Mouse (Mus musculus): ENCODE results near the gene Ppp4r1. TPM values are rescaled to one million over a fixed set of nuclear protein-coding genes. Genes with fewer than 3 reads are reported as not detected.

Ppp4r1 gene
- total and polyA plus RNA-seq, 3 experiments: 24.9 to 60.7 (median 59.2) TPM

DNA sequence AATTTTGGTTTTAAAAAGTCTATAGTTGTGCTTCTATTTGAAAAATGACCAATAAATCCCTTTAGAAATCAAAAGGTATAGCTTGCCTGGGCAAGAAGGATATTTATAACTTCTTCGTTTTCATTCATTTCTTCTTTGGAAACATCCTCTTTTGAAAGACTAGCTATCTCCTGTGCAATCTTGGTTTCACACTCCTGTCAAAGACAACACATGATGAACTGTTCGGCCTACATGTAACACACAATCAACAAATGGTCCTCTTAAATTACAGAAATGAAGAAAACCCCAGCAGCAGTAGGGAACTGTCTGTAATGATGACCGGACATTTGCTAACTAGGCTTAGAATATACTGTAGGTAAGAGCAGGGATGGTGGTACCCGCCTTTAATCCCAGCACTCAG lies 71.6 kb downstream of the Ppp4r1 start:
- DNase-seq: no peak

DNA sequence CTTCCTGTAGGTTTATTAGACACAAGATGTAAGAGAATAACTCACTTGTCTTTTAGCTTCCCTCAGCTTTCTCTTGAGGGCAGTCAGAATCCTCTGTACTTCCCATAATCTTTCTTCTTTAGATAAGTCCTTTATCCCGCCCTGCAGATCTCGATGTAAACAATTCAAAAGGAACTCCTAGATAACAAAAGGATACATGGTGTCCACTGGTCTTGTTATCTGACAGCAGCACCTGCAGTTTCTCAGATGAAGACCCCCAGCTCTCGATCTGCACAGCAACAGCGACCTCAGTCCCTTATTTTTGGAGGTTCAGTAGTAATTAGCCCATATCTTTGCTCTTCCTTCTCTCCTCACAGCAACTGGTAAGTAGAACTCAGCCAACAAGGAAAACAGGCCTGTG lies 75.2 kb downstream of the Ppp4r1 start:
- no peak for DNase-seq

DNA sequence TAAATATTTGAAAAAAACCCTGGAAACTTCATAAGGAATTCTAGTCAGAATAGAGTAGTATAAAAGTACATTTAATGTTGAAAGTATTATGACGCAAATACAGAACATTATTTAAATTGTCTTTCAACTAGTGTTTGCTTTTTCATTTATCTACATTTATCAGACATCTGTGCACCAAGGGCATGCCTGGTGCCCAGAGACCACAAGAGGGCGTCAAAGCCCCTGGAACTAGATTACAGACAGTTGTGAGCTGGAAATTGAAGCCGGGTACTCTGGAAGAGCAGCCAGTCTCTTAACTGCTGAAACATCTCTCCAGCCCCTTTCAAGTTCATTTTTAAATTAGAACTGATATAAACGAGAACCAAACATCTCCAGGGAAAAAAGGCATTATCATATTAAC lies 80.2 kb downstream of the Ppp4r1 start:
- no peak for DNase-seq

DNA sequence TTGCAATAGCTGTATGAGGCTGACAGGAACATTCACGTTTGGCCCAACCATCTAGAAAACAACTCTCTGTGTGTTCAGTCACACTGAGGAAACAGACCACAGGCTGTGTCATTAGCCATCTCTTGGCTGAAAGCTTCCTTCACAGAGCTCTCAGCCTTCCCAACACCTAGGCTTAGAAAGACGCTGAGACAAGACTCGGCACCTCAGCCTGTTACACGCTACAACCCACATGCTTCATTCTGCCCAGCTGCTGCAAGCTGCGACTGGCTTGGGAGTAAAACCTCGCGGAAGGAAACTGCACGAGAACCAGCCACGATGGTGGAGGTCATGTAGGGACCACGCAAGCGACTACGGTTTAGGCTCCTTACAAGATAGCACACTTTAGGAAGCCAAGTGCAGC lies 81.5 kb downstream of the Ppp4r1 start:
- no peak for DNase-seq

DNA sequence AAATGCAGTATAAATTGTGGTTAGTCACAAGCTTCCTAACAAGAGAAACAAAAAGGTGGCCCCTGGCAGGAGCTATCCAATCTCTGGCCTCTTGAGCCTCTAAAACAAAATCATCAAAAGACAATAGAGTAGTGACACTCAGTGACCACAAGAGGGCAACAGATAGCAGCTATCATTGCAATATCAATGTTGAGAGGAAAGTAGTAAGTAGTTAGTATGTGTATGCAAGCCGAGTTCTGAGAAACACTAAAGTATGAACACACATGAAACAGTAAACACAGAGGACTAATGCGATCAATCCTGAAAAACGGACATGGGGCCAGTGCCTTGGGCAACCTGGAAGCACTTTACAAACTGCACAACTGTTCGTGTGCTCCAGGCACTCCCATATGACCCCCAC lies 82.4 kb downstream of the Ppp4r1 start:
- DNase-seq: no peak

DNA sequence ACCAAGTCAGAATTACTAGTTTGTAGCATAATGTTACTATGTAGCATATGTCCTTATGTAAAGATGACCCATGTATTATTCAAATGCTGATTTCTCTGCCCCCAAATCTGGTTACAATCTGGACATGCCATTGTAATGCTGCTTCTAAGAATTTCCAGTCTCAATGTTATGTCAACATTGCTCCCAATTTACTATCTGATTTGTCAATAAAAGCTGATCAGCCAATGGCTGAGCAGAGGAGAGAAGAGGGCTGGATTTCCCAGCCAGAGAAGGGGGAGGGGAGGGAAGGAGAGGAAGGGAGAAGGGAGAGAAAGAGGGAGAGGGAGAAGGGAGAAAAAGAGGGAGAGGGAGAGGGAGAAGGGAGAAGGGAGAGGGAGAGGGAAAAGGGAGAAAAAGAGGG lies 82.9 kb downstream of the Ppp4r1 start:
- no peak for DNase-seq

DNA sequence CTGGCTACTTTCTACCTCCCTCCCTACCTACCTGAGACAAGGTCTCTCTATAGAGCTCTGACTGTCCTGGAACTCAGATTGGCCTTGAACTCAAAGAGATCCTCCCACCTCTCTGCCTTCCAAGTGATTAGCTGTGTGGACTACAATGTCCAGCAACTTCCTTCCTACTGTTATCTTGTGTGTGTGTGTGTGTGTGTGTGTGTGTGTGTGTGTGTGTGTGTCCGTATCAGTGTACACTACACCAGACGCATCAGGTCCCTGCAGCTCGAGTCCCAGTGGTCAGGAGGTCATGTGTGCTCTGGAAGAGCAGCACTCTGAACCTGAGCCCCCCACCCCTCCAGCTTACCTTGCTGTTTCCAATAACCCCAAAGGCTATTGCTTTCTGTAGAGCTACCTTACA lies 83.8 kb downstream of the Ppp4r1 start:
- DNase-seq: no peak

DNA sequence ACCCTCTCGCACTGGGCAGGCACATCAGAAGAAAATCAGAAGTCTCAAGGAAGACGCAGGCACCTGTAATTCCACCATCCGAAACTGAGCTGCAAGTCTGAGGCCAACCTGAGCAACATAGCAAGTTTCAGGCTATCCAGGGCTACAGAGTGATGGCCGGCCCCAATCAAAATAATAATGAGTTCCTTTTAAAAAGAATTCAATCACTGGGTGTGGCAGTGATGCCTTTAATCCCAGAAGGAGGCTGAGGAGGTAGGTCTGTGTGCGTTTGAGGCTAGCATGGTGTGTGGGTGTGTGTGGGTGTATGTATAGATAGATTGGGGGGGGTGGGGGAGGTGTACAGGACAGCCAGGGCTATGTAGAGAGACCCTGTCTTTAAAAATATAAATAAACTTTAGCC lies 85.6 kb downstream of the Ppp4r1 start:
- no peak for DNase-seq

DNA sequence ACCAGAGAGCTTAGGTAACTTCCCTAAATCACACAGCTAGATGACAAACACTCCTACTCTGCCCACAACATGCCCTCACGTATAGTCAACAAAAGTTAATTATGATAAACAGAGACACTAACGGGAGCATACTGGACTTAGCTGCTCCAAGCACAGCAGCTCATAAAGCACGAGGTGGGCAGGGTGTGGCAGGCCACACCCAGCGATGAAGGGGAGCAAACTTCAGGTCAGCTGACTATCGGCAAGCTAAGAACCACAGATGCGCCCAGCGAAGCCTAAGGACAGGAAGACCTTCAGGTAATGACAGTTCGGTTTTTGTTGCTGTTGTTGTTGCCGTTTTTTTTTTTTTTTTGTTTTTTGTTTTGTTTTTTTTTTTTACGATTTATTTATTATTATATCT lies 87.3 kb downstream of the Ppp4r1 start:
- no peak for DNase-seq

DNA sequence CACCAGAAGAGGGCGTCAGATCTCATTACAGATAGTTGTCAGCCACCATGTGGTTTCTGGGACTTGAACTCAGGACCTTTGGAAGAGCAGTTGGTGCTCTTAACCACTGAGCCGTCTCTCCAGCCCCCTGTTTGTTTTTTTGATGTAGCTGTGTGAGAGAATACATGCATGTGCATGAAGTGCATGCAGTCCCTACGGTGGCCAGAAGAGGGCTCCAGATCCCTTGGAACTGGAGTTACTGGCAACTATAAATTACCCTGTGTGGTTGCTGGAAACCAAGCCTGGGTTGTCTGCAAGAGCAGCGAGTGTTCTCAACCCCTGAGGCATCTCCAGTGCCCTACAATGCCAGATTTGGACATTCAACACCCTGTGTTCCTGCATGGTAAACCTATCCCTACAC lies 87.8 kb downstream of the Ppp4r1 start:
- DNase-seq: peak; percentile 70

DNA sequence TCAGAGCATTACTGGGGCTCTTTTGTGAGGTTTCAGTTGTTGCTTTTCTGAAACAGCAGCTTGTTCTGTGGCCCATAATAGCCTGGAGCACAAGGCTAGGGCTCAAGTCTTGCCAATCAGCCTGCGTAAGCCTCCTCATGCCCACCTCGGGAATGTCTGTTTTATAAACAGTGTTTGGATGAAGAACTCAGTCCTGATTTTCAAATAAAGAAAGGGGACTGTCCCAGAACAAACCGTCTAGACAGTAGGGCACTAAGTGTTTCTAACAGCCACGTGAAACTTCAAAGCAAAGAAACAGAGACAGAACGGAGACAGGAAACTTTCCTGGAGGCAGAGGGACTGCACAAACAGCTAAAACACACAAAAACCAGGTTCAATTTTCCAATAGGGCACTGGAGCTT lies 89.3 kb downstream of the Ppp4r1 start:
- no peak for DNase-seq

DNA sequence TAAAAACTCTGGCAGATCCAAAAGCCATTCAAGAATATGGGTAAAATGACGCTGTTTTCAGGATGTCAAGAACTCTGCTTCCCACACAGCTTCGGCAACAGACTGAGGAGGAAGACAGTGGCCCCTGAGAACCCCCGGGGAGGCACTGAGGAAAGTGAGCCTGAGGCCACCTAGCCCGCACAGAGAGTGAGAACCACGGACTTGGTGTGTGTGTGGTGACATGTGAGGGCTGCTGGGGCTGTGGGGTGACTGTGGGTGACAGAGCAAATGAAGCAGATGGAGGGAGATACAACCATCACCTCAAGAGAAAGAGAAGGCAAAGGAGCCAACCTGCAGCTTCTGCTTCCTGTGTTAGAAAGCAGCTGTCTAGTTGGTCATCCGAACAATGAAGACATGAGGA lies 89.7 kb downstream of the Ppp4r1 start:
- no peak for DNase-seq

DNA sequence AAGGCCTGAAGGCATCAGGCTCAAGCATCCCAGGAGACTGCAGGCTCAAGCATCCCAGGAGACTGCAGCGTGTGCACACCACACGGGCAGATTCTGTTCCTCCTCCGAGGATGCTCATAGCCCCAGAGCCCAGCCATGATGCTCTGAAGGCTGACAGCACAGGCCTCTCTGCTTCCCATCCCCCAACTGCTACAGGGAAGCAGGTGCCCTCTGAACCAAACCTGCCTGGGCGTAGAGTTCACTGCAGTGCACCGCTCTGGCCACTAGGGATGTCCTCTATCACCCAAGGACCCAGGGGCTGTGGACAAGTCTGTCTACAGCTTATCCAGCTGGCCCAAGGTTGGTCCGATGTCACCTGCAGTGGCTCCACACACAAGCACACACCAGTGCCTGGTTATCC lies 90.3 kb downstream of the Ppp4r1 start:
- DNase-seq: no peak

DNA sequence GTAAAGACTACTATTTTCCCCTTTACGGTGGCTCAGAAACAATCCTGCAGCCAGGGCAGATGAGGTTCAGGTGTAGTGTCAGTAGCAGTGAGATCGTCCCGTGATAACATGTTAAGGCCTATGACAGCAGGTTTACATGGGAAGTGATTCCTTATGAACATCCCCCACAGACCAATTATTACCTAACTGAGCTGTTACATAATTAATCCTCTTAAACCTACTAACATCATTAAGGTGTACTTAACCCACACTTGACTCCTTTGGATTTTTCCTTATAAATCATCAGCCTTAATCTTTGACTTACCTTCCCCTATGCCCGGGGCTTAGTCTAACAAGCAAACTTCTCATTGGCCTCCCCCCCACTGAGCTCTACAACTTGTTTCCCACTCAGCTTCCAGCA lies 90.8 kb downstream of the Ppp4r1 start:
- DNase-seq: no peak

DNA sequence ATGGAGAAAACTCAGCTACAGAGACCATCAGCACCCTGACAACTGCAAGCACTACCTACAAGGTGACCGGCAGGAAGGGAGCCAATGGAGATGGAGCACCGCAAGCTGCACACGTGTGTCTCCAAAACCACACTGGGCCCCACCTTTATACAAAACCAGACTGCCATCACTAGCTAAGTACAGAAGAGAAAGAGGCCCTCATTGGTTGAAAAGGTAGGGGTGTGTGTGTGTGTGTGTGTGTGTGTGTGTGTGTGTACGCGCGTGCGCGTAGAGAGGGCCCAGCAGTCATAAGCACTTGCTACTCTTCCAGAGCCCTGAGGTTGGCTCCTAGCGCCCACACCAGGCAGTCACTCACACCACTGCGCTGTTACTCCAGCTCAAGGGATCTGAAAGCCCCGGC lies 91.5 kb downstream of the Ppp4r1 start:
- no peak for DNase-seq

DNA sequence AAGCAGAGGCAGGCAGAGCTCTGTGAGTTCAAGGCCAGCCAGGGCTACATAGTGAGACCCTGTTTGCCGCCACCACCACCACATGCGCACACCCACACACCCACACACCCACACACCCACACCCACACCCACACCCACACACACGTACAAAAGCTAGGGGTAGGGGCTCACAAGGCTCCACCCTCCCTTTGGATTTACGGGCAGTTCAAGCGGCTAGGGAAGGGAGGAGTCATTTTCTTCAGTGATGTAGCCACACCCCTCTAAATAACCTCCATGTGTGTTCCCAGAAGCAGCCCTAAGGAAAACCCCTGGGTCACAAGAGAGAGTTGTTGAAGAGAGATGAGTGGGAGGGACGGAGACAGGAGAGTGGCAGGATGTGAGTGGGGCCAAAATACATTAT lies 94.7 kb downstream of the Ppp4r1 start:
- DNase-seq: no peak

DNA sequence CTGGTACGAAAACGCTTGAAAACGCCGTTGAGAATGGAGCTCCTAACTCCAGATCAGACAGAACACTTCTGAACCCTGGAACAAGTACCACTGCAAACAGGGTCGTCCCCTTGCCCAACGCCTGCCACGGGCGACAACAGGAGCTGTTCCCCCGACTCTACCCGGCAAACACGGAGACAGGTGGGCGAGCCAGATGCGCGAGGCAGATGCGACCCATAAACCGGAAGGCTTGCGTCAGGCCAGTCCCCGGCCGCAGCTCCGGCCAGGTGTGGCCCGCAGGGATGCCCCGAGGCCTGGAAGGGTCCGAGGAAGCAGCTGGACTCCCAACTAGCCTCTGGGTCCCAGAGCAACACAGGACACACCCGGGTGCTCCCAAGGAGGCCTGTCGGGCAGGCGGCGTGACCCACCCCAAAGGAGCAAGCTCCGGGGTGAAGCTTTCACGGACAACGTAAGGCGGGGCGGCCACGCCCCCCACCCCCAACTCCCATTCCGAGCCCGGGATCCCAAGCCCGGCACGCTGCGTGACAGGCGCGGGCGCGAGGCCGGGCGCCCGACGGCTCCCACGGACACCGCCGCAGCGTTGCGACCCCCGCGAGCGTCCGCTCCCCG lies 101.8 kb downstream of the Ppp4r1 start:
- DNase-seq: no peak

DNA sequence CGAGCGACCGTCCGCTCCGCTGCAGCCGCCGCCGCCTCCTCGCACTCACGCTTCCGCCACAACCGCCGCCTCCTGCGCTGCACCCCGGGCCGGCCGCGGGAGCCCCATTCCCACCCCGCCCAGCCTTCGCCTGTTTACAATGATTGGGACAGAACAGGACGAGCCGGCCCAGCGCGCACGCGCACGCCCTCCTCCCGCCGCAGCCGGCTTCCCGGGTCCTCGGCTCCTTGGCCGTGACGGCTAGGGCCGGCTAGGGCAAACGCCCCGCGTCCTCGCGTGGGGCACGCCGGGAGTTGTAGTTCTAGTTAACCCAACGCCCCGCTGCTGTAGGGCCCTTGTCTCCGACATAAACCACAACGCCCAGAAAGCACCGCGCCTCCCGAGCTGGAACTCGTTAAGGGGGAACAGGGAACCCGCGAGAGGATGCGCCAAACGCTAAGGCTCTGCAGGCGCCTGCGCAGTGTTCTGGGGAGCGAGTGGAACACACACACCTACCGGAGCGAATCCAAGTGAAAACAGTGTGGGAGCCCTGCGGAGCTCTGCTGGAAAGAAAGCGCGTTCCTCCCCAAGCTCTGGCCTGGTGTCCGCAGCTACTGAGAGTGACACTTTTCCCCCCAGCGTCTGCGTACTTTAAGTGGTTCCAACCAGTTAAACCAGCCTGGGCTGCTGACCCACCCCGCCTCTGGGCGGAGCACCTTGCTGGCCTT lies 102.5 kb downstream of the Ppp4r1 start:
- DNase-seq: peak; percentile 100

DNA sequence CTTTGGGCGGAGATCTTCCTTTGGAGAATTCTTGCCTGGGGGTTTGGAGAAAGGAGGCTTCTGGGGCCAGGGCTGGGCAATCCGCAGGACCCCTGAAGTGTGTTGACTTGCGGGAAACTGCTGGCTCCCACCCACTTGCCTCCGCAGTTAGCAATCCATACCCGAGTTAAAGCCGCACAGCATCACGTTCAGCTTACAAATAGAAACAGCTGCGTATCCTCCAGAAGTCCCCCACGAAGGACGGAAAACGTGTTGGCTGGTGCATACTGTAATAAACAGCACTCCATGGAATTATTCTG lies 103.0 kb downstream of the Ppp4r1 start:
- no peak for DNase-seq

DNA sequence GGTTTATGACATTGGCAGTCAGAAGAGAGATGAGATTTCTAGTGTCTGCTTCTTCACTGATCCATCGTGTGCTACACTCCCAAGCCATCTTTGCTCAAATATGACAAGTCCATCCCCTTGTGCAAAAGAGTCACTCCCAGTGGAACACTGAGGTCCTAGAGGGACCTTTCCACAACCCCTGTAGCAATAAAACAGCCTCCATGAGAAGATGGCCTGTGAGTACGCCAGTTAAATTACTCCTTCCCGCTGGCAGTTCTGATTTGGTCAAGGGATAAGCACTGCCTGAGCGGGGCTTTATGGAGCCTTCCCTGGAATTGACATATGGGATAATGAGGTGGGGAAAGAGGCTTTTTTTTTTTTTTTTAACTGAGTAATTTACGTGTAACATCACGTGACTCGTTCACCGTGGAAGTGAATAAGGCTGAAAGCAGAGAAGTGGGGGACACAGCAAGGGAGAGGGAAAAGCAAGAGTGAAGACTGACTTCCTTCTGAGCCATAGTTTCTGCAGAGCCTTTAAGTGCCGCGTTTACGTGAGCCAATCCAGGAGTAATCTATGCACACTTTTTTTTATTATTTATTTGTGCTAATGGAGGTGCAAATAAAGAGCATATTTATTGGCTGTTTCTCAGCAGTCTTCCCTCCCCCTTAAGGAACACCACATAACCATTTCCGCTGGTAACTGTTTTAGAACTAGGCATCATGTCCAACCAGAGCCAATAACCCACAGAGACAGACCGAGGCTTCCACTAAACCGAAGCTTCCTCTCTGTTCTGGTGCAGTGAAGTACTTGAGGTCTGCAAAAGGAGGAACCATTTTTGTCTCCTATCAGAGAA lies 103.5 kb downstream of the Ppp4r1 start, which contains the start of gene Ralbp1:
Gene Ralbp1 (minus strand): TSS at position 102 of the 833 bp plus-strand sequence.
- DNase-seq: peak; percentile 47

DNA sequence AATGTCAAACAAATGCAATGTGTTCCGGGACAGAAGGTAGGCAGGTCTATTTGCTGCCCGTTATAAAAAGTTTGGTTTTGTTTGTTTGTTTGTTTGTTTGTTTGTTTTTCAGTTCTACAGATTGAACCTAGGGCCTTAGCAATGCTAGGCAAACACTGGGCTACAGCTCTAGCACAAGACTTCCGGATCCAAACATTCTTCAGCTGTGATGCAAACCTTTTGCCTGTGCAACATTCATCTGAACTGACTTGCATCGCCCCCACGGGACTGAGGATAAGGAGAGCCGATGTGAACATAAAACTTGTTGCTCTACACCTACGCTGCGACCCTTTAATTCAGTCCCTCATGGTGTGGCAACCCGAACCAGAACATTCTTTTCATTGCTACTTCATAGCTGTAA lies 104.2 kb downstream of the Ppp4r1 start:
- no peak for DNase-seq

DNA sequence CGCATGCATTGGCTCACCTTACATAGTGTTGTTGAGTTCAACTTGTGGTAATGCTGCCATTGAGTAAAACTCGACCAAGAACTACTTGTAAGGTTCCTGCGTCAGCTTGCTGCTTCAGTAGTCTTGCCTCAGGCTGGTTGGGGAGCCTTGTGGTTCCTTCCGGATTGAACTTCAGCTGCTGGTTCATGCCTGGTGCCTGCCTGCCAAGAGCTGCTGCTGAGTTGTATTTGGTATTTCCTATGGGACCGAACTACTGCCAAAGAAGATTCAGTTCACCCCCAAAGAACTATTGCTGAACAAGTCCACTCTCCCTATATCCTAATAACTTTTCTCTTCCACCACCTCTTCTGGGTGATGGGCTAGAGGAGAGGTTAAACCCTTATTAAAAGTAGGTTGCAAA lies 107.1 kb downstream of the Ppp4r1 start:
- no peak for DNase-seq

All from adrenal gland, adult 2 months (tissue).